Mouse (Mus musculus): ENCODE results near the gene Dna2.

The Dna2 gene

DNA sequence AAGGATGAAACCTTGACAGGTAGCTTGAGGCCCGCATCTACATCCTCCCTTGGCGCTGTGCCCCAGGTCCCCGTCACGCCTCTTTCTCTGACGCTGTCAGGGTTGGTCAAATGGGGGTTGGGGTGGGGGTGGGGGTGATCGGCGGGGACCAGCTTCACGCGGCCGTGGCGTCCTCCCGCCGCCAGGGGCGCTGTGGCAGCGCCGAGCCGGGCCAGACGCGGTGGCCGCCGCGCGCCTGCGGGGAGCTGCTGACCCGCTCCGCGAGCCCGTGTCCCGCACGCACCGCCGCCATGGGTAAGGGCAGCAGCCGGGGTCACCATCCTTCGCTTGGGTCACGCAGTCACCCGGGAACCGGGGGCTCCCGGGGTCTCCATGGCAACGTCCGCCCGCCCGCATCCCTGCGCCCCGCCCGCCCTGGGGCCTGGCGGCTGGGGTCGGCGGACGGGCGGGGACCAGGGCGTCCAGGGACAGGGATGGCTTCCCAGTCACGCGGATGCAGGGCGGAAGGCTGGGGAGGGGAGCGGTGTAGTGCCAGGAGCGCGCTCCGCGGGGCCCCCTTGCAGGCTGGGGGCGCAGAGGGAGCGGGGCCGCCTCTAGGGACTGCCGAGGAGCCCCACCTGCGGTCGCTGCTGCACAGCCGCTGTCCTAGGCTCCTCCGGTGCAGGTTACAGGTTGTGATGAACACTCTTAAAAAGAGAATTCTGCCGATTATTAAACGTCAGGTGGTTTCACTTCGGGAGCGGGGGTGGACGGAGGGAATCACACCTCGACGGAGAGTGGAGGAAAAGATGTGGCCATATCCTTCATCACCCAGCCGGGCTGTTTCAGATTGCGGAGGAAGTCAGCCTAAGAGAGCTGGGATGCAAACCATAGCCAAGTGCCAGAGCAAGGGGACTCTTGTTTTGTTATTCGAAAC, 33.5 kb downstream of the Dna2 start, which contains the start of gene Rufy2:
Gene Rufy2, plus strand, starts transcription at position 185 of the 916 bp plus-strand sequence.
- DNase-seq (ENCODE audit: extremely low spot score): peak; percentile 89

DNA sequence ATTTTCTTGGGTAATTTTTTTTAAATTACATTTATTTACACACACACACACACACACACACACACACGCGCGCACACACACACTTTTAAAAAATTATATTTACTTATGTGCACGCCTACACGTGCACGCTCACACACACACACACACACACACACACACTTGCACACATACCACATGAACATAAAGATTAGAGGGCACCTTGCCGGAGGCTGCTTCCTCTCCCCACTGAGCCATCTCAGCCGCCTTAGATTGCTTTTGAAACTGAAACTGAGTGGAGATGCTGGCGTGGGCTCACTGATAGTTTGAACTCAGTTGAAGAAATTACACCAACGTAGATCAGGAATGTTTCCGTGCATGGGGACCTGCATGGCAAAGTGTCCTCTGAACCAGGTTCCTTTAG, 37.2 kb downstream of the Dna2 start:
- no peak for DNase-seq (ENCODE audit: extremely low spot score)

DNA sequence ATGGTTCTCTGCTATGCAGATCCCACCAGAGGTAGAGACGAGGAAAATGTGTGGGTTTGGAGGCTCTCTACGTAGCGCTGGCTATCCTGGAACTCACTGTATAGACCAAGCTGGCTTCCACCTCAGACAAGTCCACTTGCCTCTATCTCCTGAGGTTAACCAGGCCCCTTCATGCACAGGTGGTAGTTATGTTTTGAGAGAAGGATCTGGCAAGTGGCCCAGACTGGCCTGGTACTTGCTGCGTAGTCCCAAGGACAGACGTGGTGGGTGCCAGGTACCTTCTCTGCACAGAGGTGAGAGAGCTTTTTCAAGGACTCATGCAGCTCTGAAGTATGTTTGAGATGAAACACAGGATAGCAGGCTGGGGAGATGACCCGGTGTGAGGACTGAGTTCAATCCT, 37.7 kb downstream of the Dna2 start:
- no peak for DNase-seq (ENCODE audit: extremely low spot score)

DNA sequence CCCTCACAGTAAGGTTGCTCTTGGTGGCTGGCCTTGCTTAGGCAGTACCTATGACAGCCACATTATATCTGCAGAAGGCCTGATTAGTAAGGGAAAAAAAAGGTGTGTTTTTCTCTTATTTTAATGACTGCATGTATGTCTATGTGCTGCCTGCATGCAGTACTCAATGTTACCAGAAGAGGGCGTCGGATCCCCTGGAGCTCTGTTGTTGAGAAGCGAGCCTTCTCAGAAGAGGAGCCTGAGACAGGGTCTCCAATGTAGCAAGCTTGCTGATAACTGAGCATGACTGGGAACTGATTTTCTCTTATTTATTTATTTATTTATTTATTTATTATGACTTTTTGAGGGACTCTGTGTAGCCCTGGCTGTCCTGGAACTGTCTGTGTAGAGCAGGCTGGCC, 40.5 kb downstream of the Dna2 start:
- no peak for DNase-seq (ENCODE audit: extremely low spot score)

DNA sequence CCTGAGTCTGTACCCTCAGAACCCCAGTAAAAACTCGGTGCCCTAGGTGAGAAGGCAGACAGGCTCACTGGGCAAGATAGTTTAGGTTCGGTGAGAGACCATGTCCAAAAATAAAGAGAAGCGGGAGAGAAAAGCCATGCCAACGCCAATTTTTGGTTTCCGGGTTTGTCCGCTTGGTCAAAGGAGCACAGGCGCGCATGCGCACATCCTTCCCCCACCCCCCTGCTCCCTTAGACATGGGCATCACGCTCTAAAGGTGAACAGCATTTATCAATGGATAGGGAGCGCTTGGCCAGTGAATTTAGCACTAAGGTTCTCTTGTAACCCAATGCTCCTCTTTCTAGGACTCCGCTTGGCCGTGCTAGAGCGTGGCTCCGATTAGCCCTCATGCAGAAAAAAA, 43.8 kb downstream of the Dna2 start:
- no peak for DNase-seq (ENCODE audit: extremely low spot score)

DNA sequence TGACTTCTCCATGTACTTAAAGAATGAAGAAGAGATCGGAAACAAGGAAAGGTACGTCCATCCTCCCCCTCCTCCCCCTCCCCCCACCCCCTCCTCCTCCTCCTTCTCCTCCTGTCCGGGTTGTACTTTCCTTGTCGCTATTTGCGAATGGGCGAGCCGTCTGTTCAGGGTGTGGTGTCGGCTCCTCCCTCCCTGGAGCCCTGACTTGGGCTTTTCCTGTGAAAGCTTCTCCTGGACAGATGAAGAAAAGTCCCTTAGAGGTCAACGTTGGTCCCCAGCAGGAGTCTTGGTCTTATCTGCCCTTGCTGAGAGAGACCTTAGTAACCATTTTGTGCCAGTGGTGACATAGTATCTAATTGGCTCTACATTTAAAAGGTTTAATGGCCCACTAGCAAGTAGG, 47.2 kb downstream of the Dna2 start:
- no peak for DNase-seq (ENCODE audit: extremely low spot score)

DNA sequence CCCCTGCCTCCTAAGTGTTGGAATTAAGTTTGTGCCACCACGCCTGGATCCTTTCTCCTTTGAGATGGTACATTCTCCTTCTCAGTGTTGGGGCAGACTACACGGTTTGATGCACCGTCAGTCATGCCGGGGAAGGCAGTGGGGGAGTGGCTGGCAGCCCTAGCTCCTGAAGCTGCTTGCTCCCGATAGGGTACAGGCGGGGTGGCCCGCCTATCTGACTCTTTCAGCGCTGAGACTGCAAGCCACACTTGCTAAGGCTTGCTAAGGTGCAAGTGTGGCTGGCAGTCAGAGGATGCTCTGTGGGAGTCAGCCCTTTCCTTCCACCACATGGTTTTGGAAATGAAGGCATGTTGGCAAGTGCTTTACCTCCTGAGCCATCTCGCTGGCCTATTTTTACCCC, 53.8 kb downstream of the Dna2 start:
- DNase-seq (ENCODE audit: extremely low spot score): no peak

DNA sequence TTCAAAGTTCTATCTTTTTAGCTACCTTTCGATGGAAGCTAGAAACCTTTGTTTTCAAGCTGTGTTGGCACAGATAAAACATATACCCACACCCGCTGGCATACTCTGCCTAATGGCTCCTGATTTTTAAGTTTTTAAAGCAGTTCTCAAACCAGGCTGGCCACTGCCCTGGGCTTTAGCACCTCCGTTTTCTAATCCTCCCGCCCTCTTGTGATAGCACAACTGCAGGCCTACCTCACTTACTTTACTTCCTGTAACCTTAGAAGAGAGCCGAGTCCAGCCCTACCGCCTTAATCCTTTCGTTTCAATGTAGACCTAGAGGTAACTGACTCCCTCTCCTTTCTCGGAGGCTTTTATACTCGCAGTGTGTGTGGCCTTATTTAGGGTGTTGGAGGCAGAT, 56.4 kb downstream of the Dna2 start:
- DNase-seq (ENCODE audit: extremely low spot score): no peak

DNA sequence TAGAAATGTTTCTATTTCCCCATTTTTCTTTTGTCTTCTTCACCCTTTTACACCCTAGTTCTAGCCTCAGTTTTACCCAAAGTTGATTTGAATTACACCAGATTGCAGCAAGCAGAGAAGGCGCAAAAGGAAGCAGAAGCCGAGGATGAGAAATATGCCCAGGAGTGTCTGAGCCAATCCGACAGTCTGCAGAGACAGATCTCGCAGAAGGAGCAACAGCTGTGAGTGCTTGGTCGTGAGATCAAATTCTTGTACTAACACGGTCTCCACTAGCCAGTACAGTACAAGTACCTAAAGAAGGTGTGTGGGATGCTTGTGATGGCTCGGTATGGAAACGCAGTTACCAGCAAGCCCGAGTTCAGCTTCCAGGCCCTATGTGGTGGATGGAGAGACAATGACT, 57.7 kb downstream of the Dna2 start:
- DNase-seq (ENCODE audit: extremely low spot score): no peak

DNA sequence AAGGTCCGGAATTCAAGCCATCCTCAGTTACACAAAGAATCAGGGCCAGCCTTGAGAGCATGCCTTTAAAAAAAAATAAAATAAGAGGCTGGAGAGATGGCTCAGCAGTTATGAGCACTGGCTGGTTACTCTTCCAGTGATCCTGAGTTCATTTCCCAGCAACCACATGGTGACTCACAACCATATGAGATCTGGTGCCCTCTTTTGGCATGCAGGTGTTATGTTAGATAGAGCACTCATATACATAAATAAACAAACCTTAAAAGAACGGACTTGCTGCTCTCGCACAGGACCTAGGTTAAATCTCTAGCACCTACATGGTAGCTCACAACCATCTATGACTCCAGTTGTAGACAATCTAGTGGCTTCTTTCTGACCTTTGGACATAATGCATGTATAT, 61.4 kb downstream of the Dna2 start:
- DNase-seq (ENCODE audit: extremely low spot score): no peak

DNA sequence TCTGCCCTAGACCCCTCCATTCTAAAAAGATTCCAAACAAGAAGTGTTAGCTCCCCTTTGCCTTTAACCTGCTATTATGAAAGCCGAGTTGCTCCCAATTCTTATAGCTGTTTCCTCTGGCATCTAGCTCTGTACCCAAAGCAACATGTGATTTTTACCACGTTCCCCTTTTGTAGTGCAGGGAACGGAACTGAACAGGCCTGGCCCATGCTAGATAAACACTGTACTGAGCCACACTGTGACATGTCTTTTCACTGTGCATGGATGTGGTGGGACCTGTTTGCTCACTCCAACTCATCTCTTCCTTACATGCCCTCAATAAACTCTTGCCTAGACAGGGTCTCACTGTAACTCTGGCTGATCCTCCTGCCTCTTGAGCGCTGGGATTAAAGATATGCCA, 63.4 kb downstream of the Dna2 start:
- no peak for DNase-seq (ENCODE audit: extremely low spot score)

DNA sequence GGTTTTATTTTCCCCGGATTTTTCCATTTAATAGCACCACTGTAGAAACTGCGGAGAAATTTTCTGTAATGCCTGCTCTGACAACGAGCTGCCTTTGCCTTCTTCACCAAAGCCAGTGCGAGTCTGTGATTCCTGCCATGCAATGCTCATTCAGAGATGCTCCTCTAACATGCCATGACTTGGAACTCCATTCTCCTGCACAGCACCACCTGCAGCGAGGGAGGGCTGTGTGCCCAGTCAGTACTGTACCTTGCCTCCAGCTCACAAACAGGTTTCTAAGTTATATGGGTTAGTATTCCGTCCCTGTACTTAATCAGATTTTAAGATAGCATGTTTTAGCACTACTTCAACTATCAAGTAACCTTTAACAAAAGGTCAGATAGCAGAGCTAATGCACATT, 64.7 kb downstream of the Dna2 start:
- no peak for DNase-seq (ENCODE audit: extremely low spot score)

DNA sequence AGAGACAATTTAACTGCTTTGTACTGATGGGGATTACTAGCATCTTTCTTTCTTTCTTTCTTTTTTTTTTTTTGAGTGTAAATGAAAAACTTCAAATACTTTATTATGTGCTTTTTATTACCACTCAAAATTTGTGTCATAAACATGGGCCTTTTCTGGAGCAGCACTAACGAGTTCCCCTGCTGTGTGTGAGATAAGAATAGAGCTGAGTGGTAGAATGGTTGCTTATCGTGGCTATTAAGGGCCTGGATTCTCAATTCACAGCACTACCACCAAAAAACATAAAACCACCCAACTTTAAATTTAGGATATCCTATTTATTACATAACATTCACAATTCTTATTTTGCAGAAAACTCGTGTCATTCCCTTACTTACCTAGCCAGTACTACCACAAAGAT, 66.7 kb downstream of the Dna2 start:
- DNase-seq (ENCODE audit: extremely low spot score): no peak

DNA sequence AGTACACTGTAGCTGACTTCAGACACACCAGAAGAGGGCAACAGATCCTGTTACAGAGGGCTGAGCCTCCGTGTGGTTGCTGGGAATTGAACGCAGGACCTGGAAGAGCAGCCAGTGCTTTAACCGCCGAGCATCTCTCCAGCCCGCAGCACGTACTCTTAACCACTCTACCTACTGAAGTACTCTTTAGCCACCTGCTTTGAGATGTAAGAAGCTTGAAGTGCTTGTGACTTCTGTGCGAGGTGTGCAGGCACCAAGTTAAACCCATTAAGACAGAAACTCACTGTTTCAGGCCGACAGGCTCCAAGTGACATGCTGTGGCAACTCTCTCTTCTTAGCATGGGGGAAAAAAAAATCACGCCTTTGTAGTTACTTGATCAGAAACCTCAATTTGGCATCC, 67.3 kb downstream of the Dna2 start:
- no peak for DNase-seq (ENCODE audit: extremely low spot score)

DNA sequence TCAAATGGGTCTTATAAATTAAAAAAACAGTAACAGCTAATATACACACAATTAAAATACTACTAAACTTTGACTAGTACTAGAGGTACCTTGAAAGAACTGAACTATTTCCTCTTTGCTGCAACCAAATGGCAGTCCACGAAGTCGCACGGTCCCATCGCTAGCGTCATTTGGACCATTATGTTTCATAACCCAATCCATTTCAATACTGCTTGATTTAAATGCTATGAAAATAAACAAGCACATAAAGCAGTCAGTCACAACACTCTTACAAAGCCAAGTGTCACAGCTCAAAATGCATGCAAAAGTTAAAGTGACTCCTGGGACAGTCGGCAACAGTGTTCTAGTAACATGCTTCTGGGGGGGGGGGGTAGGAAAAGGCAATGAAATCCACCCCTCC, 72.5 kb downstream of the Dna2 start:
- no peak for DNase-seq (ENCODE audit: extremely low spot score)

DNA sequence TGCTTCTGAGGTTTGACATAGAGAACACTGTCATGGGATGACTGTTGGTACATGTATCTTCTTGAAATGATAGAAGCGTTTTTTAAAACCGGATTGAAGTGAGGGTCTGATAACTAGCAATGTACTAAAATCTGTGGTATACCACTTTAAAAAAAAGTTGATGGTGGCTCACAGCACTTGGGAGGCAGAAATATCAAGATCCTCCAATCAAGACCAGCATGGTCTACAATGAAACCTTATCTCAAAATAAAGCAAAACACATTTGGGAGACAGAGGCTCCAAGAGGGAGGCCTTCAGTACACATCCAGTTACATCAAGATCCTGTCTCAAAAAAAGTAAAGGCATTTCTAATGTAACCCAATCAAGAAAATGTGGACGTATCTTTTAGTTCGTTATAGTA, 74.9 kb downstream of the Dna2 start:
- DNase-seq (ENCODE audit: extremely low spot score): no peak

DNA sequence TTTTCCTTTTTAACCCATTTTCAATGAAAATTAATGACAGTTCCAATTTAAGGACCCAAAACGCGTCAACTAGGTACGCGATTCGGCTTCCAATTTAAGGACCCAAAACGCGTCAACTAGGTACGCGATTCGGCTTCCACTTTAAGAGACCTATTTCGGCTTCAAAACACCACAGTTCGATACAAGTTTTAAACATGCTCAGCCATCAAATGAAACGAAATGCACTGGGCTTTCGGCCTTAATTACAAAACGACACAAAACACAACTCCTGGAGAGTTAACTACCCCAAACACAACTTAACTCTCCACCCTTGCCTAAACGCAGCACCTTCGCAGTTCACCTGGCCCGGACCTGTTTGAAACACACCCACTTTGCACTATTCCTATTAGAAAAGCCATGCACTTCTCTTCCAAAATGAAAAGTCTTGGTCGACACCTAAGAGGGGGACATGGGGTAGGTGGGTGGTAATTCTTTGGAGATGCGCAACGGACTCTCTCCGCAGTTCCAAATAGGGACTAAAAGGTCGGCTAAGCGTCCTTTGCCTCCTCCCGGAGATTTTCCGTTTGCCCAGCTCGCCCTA, 75.8 kb downstream of the Dna2 start:
- DNase-seq (ENCODE audit: extremely low spot score): no peak

DNA sequence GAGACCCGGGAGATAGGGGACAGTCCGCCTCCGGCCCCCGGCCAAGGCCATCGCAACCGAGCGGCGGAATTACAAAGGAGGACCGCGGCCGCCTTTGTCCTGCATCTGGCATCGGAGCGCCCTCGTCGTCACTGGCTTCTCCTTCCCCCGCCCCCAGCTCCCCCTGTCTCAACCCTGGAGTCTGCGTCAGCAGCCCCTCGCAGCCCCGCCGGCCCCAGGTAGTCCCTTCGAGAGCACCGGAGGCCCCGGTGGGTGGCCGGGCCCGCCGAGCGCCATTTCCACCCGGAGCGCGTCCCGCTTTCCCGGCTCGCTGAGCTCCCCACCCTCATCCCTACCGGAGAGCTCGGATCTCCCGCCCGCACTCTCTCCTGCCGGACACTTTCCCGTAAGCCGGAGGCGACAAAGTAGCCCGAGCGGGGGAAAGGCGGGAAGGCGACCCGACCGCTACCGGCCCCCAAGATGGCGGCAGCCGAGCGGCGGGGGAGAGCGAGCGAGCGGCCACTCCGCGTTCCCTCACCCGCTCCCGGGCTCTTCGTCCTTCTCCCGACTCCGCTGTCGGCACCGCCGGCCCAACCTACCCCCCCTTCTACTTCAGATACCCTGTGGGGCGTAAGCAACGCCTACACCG, 76.4 kb downstream of the Dna2 start:
- DNase-seq (ENCODE audit: extremely low spot score): no peak

Data from embryo, embryonic 9.5 days (tissue).